Mouse (Mus musculus): ENCODE measurements at regions not wholly inside any gene's neighbourhood (a gene's known extent, or its start where the extent isn't known, plus 50 kb on each side); places are given as distances from the start of the nearest gene placed in this dataset.

DNA sequence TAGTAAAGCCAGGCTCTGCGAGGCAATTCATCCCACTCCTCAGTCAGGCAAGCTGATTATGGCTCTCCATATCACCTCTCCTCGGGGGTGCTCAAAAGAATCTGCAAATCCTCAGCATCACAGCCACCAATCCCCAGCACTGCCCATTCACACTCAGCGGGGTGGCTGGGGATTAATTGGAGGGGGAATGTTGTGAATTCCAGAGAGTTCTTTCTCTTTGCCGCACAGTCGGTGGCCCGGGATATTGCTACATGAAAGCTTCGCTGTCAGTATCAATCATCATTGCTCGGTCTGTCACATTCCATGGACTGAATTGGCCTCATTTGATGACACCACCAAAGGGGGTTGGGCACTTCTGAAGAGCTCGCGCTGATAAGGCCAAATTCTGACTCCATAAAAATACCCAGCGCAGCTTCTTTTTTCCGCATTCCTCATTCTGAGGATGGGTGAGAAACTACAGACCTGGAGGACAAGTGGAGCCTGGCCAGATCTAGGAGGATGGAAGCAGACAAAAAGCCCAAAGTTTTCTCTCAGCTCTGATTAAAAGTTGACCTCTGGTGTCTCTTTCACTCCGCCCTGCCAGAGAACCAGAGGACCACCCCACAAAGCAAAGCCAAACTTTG is 57.1 kb upstream of the Wls start:
- TF ChIP-seq CTCF (IDR thresholded peaks at IDR 0.05; ENCODE audit: borderline replicate concordance, extremely low read depth, insufficient read depth, insufficient read length) (no peak), POLR2A (IDR thresholded peaks at IDR 0.05; ENCODE audit: borderline replicate concordance, extremely low read depth, insufficient read depth, insufficient read length, poor library complexity, severe bottlenecking) (no peak)
